Mouse (Mus musculus) lung, adult 18-20 months (tissue): ENCODE data around the gene Twf2.

ENCODE experiments used
- DNase-seq, 2 experiments: peaks; one replicate each; pipeline ENCODE4 v3.0.0; 2022; ENCODE audit warnings: mixed read lengths in 2 of 2

Gene Twf2

GRCm38 (mm10) chr9:106242813-106243488 lies 40.0 kb downstream of the Twf2 start:
- peak; percentile 47 to 60 for DNase-seq

GRCm38 (mm10) chr9:106249550-106249949 lies 46.6 kb downstream of the Twf2 start:
- peak; percentile 79 to 88 for DNase-seq

GRCm38 (mm10) chr9:106250245-106250644 lies 47.3 kb downstream of the Twf2 start:
- DNase-seq = peak; percentile 79 to 86

- DNase-seq = no peak
Measured at GRCm38 (mm10) chr9:106251066-106251465, 48.2 kb downstream of the Twf2 start.

GRCm38 (mm10) chr9:106254001-106254400 lies 51.1 kb downstream of the Twf2 start:
- DNase-seq = no peak

- DNase-seq = no peak
Measured at GRCm38 (mm10) chr9:106258412-106258811, 55.5 kb downstream of the Twf2 start.

- no peak for DNase-seq
Measured at GRCm38 (mm10) chr9:106258990-106259389, 56.1 kb downstream of the Twf2 start.

- no peak for DNase-seq
Measured at GRCm38 (mm10) chr9:106261058-106261457, 58.1 kb downstream of the Twf2 start.

- DNase-seq = peak; percentile 46 to 64
Measured at GRCm38 (mm10) chr9:106261491-106261890, 58.6 kb downstream of the Twf2 start.

- DNase-seq = no peak
Measured at GRCm38 (mm10) chr9:106262075-106262474, 59.2 kb downstream of the Twf2 start.

- peak; percentile 81 to 89 for DNase-seq
Measured at GRCm38 (mm10) chr9:106263381-106263924, 60.5 kb downstream of the Twf2 start.
